Mouse (Mus musculus) embryonic facial prominence, embryonic 15.5 days (tissue): ENCODE measurements around the gene Opn1mw. TPM values are rescaled to one million over a fixed set of nuclear protein-coding genes. Genes with fewer than 3 reads are reported as not detected.

ENCODE experiments used
- ATAC-seq: fragments of 200-750 bp; cut with Nextera tagmentation; 2 replicates; pipeline ENCODE4 v1.8.0; 2017; ENCODE audit warnings: low read depth, moderate TSS enrichment; ENCODE audit not compliant: insufficient number of reproducible peaks, low FRiP score, low TSS enrichment
- H3K27ac ChIP-seq: fragments of 300-500 bp; sonication (generic); replicated peaks from 2 replicates; pipeline ENCODE4 v1.5.1; 2015; ENCODE audit warnings: mild to moderate bottlenecking, inconsistent platforms
- H3K27me3 ChIP-seq: fragments of 300-500 bp; sonication (generic); 2 replicates; pipeline ENCODE4 v1.6.1; 2015; ENCODE audit warnings: inconsistent platforms
- H3K36me3 ChIP-seq: fragments of 300-500 bp; sonication (generic); 2 replicates; pipeline ENCODE4 v1.6.1; 2015; ENCODE audit warnings: mild to moderate bottlenecking, inconsistent platforms
- H3K4me1 ChIP-seq: fragments of 300-500 bp; sonication (generic); 2 replicates; pipeline ENCODE4 v1.6.1; 2015; ENCODE audit warnings: inconsistent platforms
- H3K4me2 ChIP-seq: fragments of 300-500 bp; sonication (generic); replicated peaks from 2 replicates; pipeline ENCODE4 v1.6.1; 2015; ENCODE audit warnings: mild to moderate bottlenecking, inconsistent platforms
- H3K4me3 ChIP-seq: fragments of 300-500 bp; sonication (generic); replicated peaks from 2 replicates; pipeline ENCODE4 v1.5.1; 2015; ENCODE audit warnings: mild to moderate bottlenecking, inconsistent platforms
- H3K9ac ChIP-seq: fragments of 300-500 bp; sonication (generic); 2 replicates; pipeline ENCODE4 v1.6.1; 2015; ENCODE audit warnings: inconsistent platforms
- H3K9me3 ChIP-seq: fragments of 300-500 bp; sonication (generic); replicated peaks from 2 replicates; pipeline ENCODE4 v1.6.1; 2016; ENCODE audit warnings: inconsistent platforms
- WGBS: fragments of 180-500 bp; shearing (Covaris S2); methylation state at CpG from one replicate; pipeline ENCODE4 v1.1.7; 2015; 5-methylcytosine and 5-hydroxymethylcytosine counted together
- polyA plus RNA-seq: library from polyadenylated mRNA; unstranded; fragments of >200 nt; fragmentation: Nextera tagmentation; extraction: Ambion mirVana; gene quantifications from 2 replicates; pipeline ENCODE4 v1.2.1, GENCODE M21; 2015

Opn1mw gene
- polyA plus RNA-seq = not detected in 2 replicates

- 0 out of 2 replicates have a peak, but pooled peaks cover 4% of the 10 kb centered on the region for H3K27me3 ChIP-seq
- no peak within 1 kb of the TSS for H3K9ac ChIP-seq
- no peak within 1 kb of the TSS for H3K27ac ChIP-seq
- H3K36me3 ChIP-seq = no peaks in the 10 kb centered on the region
- no peak for ATAC-seq
- no peaks in the 10 kb centered on the region for H3K9me3 ChIP-seq
- H3K4me2 ChIP-seq = no peak within 1 kb of the TSS
- no peaks in the 10 kb centered on the region for H3K4me1 ChIP-seq
- no peak within 1 kb of the TSS for H3K4me3 ChIP-seq
Observed at GRCm38 (mm10) chrX:74127164-74127563, at the start of gene Opn1mw. Gene Opn1mw, plus strand, starts transcription at chrX:74127464.

DNA sequence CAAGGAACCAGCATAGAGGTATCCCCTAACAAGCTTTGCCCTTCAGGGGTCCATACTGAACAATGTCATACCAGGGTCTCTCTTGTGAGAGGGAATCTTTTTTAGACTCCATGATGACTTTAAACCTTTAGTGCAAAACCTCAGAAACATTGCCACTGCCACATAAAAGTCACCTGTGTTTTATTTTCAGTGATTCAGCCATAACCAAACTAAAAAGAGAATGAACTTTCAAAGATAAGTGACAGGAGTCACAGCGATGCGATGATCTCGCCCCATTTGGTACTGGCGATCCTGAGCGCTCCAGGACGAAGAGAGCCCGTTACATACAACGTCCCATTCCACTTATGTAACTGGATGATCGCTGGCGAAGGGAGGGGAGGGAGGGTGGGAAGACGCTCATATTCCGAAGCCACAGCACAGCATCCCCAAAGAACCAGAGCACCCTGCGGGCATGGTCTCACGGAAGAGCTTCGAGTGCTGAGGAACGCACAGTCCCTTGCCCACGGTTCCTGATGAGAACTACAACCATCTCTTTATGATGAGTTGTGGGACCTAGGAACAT, 42.9 kb upstream of the Opn1mw start:
- H3K27me3 ChIP-seq = no peaks in the 10 kb centered on the region
- H3K4me1 ChIP-seq = no peaks in the 10 kb centered on the region; the same call in 1 of the 2 replicates
- H3K9ac ChIP-seq = 0 out of 2 replicates have a peak overlapping the region, but pooled peaks have one; percentile 53
- no peaks in the 10 kb centered on the region for H3K9me3 ChIP-seq
- peak overlapping the region; percentile 58 for H3K4me3 ChIP-seq
- ATAC-seq = no peak
- WGBS = 19% methylated on average over 17 of the region's 17 CpGs
- H3K4me2 ChIP-seq = peak overlapping the region; percentile 46
- H3K27ac ChIP-seq = peak overlapping the region; percentile 93
- no peaks in the 10 kb centered on the region for H3K36me3 ChIP-seq

GRCm38 (mm10) chrX:74084946-74085498, 42.2 kb upstream of the Opn1mw start:
- no peaks in the 10 kb centered on the region for H3K27me3 ChIP-seq
- no peaks in the 10 kb centered on the region for H3K36me3 ChIP-seq
- no peaks in the 10 kb centered on the region for H3K9me3 ChIP-seq
- WGBS = 8% methylated on average over 28 of the region's 56 CpGs
- peak; percentile 83 for ATAC-seq
- no peaks in the 10 kb centered on the region; the same call in 1 of the 2 replicates for H3K4me1 ChIP-seq
- H3K4me2 ChIP-seq = peak overlapping the region; percentile 46
- H3K9ac ChIP-seq = peak overlapping the region; percentile 53
- H3K4me3 ChIP-seq = peak overlapping the region; percentile 58
- peak overlapping the region; percentile 93 for H3K27ac ChIP-seq

DNA sequence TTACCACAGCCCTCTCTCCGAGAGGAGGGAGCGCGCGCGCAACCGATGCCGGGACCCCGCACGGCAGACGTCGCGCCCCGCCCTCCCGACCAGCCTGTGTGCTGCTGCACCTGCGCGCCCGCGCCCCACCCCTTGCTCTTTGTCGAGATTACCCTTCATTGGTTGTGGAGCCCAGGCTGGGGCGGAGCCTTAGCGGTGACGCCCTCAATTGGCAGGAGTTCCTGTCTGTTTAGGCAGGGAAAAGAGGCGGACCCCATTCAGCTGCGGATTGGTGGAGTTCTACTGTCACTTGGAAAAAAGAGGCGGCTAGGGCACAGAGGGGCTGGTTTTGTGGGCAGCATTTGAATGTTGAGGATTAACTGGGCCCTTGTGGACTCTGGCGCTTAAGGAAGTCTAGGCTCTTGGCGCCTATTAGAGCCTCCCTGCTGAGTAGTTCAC, 41.6 kb upstream of the Opn1mw start:
- ATAC-seq = peak; percentile 100
- H3K27ac ChIP-seq = peak overlapping the region; percentile 93
- H3K4me3 ChIP-seq = peak overlapping the region; percentile 58
- H3K27me3 ChIP-seq = no peaks in the 10 kb centered on the region
- H3K9me3 ChIP-seq = no peaks in the 10 kb centered on the region
- 5% methylated on average over 26 of the region's 27 CpGs for WGBS
- H3K36me3 ChIP-seq = no peaks in the 10 kb centered on the region
- peak overlapping the region; percentile 53; the same call in 1 of the 2 replicates for H3K9ac ChIP-seq
- peak overlapping the region; percentile 39 for H3K4me2 ChIP-seq
- H3K4me1 ChIP-seq = no peaks in the 10 kb centered on the region; the same call in 1 of the 2 replicates

- Histone ChIP-seq H3K9me3 (no peaks in the 10 kb centered on the region), H3K9ac (no peak overlapping the region), H3K4me3 (no peak overlapping the region), H3K27ac (no peak overlapping the region), H3K36me3 (no peaks in the 10 kb centered on the region), H3K4me1 (no peaks in the 10 kb centered on the region), H3K4me2 (no peak overlapping the region), H3K27me3 (0 out of 2 replicates have a peak, but pooled peaks cover 3% of the 10 kb centered on the region)
- no peak for ATAC-seq
- WGBS = 58% methylated on average over 1 of the region's 1 CpGs
Observed at GRCm38 (mm10) chrX:74095130-74095529, 32.1 kb upstream of the Opn1mw start.

DNA sequence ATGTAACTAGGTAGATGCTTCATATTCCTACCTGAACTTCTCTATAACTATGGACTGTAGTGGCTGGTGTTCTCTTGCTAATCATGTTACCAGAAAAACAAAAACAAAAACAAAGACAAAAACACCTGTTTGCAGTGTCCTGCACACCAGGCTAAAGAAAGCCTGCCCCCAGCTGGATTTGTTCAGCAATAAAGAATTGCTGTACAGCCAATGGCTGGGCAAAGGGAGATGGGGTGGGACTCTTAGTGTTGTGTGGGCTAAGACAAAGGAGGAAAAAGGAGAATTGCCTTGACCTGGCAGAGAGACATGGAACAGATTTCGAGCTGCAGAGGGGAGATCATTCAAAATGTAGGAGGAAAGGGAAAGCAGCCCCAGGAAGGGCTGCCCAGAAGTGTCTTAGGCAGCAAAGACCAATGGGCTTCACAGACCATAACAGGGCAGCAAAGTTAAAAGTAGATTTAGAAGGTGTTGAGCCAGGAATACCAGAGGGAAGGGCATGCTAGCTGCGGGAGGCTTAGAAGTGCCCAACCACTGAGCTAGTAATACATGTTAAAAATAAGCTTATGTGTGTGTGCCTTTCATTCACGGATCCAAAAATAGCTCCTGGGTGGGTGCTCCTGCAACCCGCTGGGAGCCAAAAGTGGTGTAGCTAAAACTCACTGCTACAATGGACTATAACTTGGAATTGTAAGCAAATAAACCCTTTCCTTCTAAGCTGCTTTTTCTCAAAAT, 23.6 kb upstream of the Opn1mw start:
- Histone ChIP-seq H3K4me3 (no peak overlapping the region), H3K27ac (no peak overlapping the region), H3K4me1 (no peaks in the 10 kb centered on the region), H3K36me3 (no peaks in the 10 kb centered on the region), H3K27me3 (0 out of 2 replicates have a peak, but pooled peaks cover 4% of the 10 kb centered on the region), H3K9ac (no peak overlapping the region), H3K9me3 (no peaks in the 10 kb centered on the region), H3K4me2 (no peak overlapping the region)
- ATAC-seq = no peak
- WGBS = 44% methylated on average over 4 of the region's 4 CpGs

GRCm38 (mm10) chrX:74105916-74106315, 21.3 kb upstream of the Opn1mw start:
- Histone ChIP-seq H3K9me3 (no peaks in the 10 kb centered on the region), H3K4me3 (no peak overlapping the region), H3K36me3 (no peaks in the 10 kb centered on the region), H3K27ac (no peak overlapping the region), H3K27me3 (no peaks in the 10 kb centered on the region), H3K4me2 (no peak overlapping the region), H3K9ac (no peak overlapping the region), H3K4me1 (no peaks in the 10 kb centered on the region)
- no peak for ATAC-seq
- WGBS = 41% methylated on average over 2 of the region's 2 CpGs

DNA sequence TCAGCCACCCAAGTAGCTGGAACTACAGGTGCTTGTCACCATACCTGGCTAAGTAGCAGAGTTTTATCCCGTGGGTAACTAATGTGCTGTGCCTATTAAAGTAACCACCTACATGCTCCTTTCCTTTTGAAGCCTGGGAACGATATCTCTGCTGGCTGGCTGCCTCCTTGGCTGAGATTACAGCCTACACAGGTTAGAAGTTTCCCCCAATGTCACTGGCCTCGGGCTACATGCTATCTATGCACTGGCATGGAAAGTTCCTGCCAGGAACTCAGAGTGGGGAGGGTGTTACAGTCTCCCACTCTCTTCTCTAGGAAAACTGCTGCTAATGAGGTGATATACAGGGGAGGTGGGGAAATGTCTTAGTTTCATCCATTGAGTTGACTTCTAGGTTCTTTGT, 18.5 kb upstream of the Opn1mw start:
- H3K9ac ChIP-seq = no peak overlapping the region
- ATAC-seq = no peak
- no peaks in the 10 kb centered on the region for H3K27me3 ChIP-seq
- H3K4me3 ChIP-seq = no peak overlapping the region
- H3K4me2 ChIP-seq = no peak overlapping the region
- WGBS = 36% methylated on average over 3 of the region's 3 CpGs
- H3K4me1 ChIP-seq = no peaks in the 10 kb centered on the region
- no peak overlapping the region for H3K27ac ChIP-seq
- no peaks in the 10 kb centered on the region for H3K9me3 ChIP-seq
- H3K36me3 ChIP-seq = no peaks in the 10 kb centered on the region

DNA sequence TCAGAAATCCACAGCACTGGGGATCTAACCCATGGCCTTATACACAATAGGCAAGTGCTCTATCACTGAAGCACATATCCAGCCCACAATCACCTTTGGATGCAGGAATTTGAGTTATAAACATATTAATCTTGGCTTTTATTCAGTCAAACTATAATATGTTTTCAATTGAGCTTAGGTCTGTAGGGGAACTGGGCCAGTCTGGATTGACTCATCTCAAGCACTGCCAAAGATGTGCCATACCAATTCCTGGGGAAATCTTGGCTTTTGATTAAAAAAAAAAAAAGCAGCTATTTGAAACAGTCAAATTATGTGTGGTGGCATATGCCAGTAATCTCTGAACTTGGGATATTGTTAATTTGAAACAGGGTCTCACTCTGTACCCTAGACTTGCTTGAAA, 13.2 kb upstream of the Opn1mw start:
- no peaks in the 10 kb centered on the region for H3K9me3 ChIP-seq
- H3K4me2 ChIP-seq = no peak overlapping the region
- H3K9ac ChIP-seq = no peak overlapping the region
- H3K27ac ChIP-seq = no peak overlapping the region
- H3K4me1 ChIP-seq = no peaks in the 10 kb centered on the region
- no peaks in the 10 kb centered on the region for H3K27me3 ChIP-seq
- no peaks in the 10 kb centered on the region for H3K36me3 ChIP-seq
- H3K4me3 ChIP-seq = no peak overlapping the region
- no peak for ATAC-seq

- H3K9ac ChIP-seq = no peak overlapping the region
- no peaks in the 10 kb centered on the region for H3K4me1 ChIP-seq
- no peaks in the 10 kb centered on the region for H3K36me3 ChIP-seq
- no peak overlapping the region for H3K27ac ChIP-seq
- 14% methylated on average over 10 of the region's 10 CpGs for WGBS
- H3K4me3 ChIP-seq = peak overlapping the region; percentile 31
- H3K9me3 ChIP-seq = no peaks in the 10 kb centered on the region
- no peak for ATAC-seq
- H3K27me3 ChIP-seq = no peaks in the 10 kb centered on the region
- H3K4me2 ChIP-seq = peak overlapping the region; percentile 37
Observed at GRCm38 (mm10) chrX:74115511-74115910, 11.8 kb upstream of the Opn1mw start.

DNA sequence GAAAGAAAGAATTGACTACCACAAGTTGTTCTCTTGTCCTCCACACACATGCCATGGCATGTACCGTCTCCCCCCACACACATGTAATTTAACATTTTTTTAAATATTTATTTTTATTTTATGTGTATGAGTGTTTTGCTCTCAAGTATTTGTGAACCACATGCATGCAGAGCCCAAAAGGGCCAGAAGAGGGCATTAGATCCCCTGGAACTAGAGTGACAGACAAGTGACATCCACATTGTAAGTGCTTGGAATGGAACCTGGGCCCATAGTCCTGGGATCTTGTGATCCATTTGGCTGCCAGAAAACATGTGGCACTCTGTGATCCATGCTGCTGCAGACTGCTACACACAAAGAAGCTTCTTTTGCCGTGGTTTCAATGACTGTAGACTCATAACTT, 2.3 kb upstream of the Opn1mw start:
- Histone ChIP-seq H3K27me3 (0 out of 2 replicates have a peak, but pooled peaks cover 4% of the 10 kb centered on the region), H3K9me3 (no peaks in the 10 kb centered on the region), H3K4me2 (no peak overlapping the region), H3K27ac (no peak overlapping the region), H3K9ac (no peak overlapping the region), H3K36me3 (no peaks in the 10 kb centered on the region), H3K4me3 (no peak overlapping the region), H3K4me1 (no peaks in the 10 kb centered on the region)
- WGBS = 53% methylated on average over 2 of the region's 2 CpGs
- ATAC-seq = no peak
